Mouse (Mus musculus): Measurements from ENCODE around the gene Opn3.

DNA sequence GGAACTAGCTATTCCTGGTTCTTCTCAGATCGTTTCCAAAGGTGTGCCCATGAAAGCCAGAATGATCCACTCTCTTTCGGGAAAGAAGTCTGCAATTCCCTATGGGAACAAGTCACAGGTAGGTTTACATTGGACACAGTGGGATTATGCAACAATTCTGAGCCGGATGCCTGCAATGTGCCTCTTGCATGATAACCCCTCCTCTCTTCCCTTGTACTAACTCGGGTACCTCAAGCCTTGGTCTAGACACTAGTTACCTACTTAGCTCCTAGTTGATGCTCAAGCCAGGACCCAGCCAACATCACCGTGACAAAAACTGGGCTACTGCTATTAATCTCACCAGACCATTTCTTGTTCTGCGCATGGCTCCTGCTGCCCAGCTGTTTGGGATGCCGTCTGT lies 53.5 kb downstream of the Opn3 start:
- TF ChIP-seq POLR2A (IDR thresholded peaks at IDR 0.05; ENCODE audit: extremely low read depth, insufficient read depth, low read length) (no peak), CTCF (IDR thresholded peaks at IDR 0.05; ENCODE audit: extremely low read depth, insufficient read depth, low read length) (no peak)

Measured in cortical plate, adult 2 months (tissue).